Mouse (Mus musculus) gastrocnemius, postnatal 14 days (tissue): ENCODE measurements around the gene Olfr1215. TPM values are rescaled to one million over a fixed set of nuclear protein-coding genes. Genes with fewer than 3 reads are reported as not detected.
"Not testable (repeated sequence)": the region's sequence is repeated elsewhere in the genome, so short reads cannot be mapped to it uniquely, and the experiment has no call there.

Experiments
- DNase-seq: peaks from one replicate; pipeline ENCODE4 v3.0.0; 2021; ENCODE audit warnings: mixed read lengths
- intact Hi-C: fragments of 180-260 bp; cut with DNase I; formaldehyde crosslinking; loops from one replicate; pipeline ENCODE4 v1.15.1; 2025; ENCODE audit warnings: low total_unique reads
- long read RNA-seq, 2 experiments: library from polyadenylated mRNA; stranded (forward); transcript quantifications; one replicate each; pipeline ENCODE4 v2.0.0; 2021
- total RNA-seq, 2 experiments: library from RNA; stranded (reverse); gene quantifications; 2 replicates each; pipeline ENCODE4 v1.2.3; 2021

The Olfr1215 gene
- total RNA-seq, result not detected
- long read RNA-seq, experiment 1, result 0 reads
- long read RNA-seq, experiment 2, result 0 reads

DNA sequence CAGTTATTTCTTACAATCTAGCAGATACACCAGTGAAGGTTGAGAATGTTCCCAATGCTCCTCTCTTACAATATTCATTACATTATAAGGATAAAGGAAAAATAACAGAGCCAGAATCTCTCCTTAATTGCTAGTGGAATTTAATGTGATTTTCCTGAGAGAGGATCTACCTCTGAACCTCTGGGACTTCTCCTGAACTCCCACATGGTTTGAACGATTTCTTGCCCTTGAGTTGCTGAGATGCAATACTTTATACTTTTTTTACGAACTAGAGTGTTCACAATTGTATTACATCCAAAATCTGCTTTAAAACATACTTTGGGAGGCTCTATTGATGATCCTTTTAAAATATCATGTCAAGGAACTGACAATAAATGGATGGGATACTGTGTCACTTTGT, at the start of gene Olfr1215:
Olfr1215 (minus strand) TSS at position 101 of the 400 bp plus-strand sequence.
- no peak for DNase-seq
- intact Hi-C loops, result no loop called here

DNA sequence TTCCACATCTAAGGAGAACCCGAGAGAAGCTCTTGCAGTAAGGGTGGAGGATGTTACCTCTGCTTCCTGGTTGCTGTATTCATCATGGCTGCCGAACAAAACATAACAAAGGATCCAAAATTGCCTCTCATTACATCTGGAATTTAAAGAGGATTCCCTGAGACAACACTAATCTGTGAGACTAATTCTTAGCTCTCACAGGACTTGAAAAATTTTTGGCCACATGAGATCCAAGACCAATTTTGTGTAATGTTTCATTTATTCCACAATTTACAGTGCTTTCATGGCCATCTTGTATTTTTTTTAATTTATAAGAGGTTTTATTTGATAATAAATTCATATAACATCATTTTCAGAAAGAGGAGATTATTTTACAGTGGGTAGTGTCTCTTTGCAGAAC, 25.2 kb upstream of the Olfr1215 start, which contains the start of gene Olfr1217:
Olfr1217 (minus strand) TSS at position 101 of the 400 bp plus-strand sequence.
- intact Hi-C loops, result no loop called here
- no peak for DNase-seq

DNA sequence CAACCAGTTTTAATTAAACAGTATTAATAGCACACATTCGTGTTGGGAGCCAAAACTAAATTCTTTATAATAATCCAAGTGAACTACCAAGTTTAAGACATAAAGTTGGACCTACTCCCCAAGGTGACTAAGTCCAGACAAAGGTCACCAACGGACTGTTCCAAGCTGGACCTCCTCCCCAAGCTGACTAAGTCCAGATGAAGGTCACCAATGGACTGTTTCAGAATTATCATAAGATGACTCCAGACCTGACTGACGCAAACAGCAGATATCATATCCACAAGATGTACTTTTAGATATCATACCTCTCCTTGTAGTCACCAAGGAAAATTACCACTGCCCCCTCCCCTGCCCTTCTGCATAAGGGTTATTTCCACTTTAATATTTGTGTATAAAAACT, 14.7 kb upstream of the Olfr1215 start:
- DNase-seq, intact Hi-C loops: not testable (repeated sequence)

DNA sequence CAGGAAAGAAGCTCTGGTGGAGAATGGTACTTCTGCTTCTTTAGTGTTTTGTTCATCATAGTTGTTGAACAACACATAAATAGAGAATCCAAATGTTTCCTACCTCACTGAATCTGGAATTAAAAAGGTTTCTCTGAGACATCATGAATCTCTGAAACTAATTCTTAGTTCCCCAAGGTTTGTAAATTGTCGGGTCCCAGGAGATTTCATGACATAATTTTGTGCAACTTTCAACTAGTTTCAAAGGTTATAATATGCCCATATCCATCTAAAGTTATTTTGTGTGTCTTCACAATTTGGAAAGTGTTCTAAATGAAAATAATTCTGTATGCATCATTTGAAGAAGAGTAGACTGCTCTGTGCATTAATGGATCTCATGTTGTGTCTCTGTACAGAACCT, 11.5 kb upstream of the Olfr1215 start, which contains the start of gene Olfr1216:
Olfr1216 (minus strand) TSS at position 101 of the 400 bp plus-strand sequence.
- no peak for DNase-seq
- intact Hi-C loops, result no loop called here

DNA sequence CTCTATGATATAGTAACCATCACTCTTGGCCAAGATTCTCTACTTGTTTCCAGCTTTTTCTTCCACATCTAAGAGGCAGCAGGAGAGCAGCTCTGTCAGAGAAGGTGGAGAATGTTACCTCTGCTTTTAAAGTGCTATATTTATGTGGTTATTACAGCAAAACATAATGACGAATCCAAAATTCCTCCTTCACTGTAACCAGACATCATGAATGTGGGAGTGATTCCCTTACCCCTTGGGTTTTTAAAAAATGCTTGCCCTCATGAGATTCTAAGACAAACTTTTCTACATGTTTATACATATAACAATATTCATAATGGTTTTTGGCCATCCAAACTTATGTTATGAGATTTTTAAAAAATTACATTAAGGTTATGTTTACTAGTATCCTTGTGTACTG, 14.2 kb downstream of the Olfr1215 start, which contains the start of gene Olfr1214:
Olfr1214 (minus strand) TSS at position 101 of the 400 bp plus-strand sequence.
- no peak for DNase-seq
- intact Hi-C loops, result no loop called here

DNA sequence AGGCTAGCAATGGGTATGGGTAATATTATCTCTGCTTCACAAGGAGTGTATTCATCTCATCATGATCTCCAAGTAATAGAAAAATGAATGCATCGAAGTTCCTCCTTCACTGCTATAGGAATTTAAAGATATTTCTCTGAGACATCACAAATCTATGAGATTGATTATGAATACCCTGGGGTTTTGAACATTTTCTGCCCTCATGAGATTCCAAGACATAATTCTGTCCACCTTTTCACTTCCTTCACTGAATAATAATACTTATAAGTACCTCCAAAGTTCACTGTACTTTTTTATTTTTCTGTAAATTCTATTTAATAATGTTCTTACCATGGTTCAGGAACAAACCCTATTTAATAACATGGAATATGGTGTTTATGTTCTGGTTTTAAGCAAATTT, 26.6 kb downstream of the Olfr1215 start, which contains the start of gene Gm13762:
Gm13762 (minus strand) TSS at position 101 of the 400 bp plus-strand sequence.
- DNase-seq, result no peak
- intact Hi-C loops, result no loop called here

DNA sequence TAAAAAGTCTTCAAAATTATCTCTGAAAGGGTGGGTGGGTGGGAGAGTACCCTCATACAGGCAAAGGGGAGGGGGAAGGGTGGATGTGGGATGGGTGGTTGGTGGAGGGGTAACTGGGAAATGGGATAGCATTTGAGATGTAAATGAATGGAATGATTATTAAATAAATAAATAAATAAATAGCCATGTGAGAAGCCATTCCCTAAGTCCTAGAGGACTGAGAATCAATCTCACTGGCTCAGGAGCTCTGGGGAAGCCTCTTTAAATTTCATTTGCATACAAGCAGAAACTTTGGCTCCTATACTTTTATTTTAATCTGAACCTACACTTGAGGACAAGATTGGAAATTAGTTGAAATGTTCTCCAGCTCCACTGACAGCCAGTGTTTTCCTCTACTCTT, 53.1 kb downstream of the Olfr1215 start, which contains the start of gene Olfr1212:
Olfr1212 (plus strand) TSS at position 301 of the 400 bp plus-strand sequence.
- intact Hi-C loops, result no loop called here
- DNase-seq, result no peak

Other genes with a start within 250 kb of the Olfr1215 start
- gene Olfr1199, start 246.5 kb downstream of the Olfr1215 start, total RNA-seq, result not detected
- gene Olfr1200, start 236.5 kb downstream of the Olfr1215 start, total RNA-seq, result not detected
- not detected for gene Olfr1201, start 213.9 kb downstream of the Olfr1215 start, total RNA-seq
- not detected for gene Olfr1202, start 192.5 kb downstream of the Olfr1215 start, total RNA-seq
- gene Olfr1205, start 177.2 kb downstream of the Olfr1215 start, total RNA-seq, result not detected
- gene Olfr1204, start 157.7 kb downstream of the Olfr1215 start, total RNA-seq, result not detected
- not detected for gene Olfr1206, start 143.7 kb downstream of the Olfr1215 start, total RNA-seq
- gene Olfr1208, start 104.7 kb downstream of the Olfr1215 start, total RNA-seq, result not detected
- not detected for gene Olfr1209, start 91.8 kb downstream of the Olfr1215 start, total RNA-seq
- not detected for gene Olfr1211, start 68.9 kb downstream of the Olfr1215 start, total RNA-seq
- gene Olfr1212, start 53.0 kb downstream of the Olfr1215 start, total RNA-seq, result not detected
- gene Gm13762, start 26.7 kb downstream of the Olfr1215 start, total RNA-seq, result not detected
- not detected for gene Olfr1214, start 14.3 kb downstream of the Olfr1215 start, total RNA-seq
- gene Olfr1216, start 11.4 kb upstream of the Olfr1215 start, total RNA-seq, result not detected
- not detected for gene Olfr1217, start 25.1 kb upstream of the Olfr1215 start, total RNA-seq
- not detected for gene Olfr1218, start 54.2 kb upstream of the Olfr1215 start, total RNA-seq
- gene Olfr1219, start 76.5 kb upstream of the Olfr1215 start, total RNA-seq, result not detected
- gene Olfr1220, start 99.9 kb upstream of the Olfr1215 start, total RNA-seq, result not detected
- not detected for gene Olfr1221, start 110.3 kb upstream of the Olfr1215 start, total RNA-seq
- not detected for gene Olfr1222, start 126.1 kb upstream of the Olfr1215 start, total RNA-seq
- gene Olfr1223, start 144.6 kb upstream of the Olfr1215 start, total RNA-seq, result not detected
- not detected for gene Olfr1224-ps1, start 157.1 kb upstream of the Olfr1215 start, total RNA-seq
- gene Olfr1225, start 167.7 kb upstream of the Olfr1215 start, total RNA-seq, result not detected
- not detected for gene Olfr1226, start 193.1 kb upstream of the Olfr1215 start, total RNA-seq
- not detected for gene Olfr1228, start 247.1 kb upstream of the Olfr1215 start, total RNA-seq